Mouse (Mus musculus) neural tube, embryonic 12.5 days (tissue): ENCODE measurements around the gene Gm45521. TPM values are rescaled to one million over a fixed set of nuclear protein-coding genes. Genes with fewer than 3 reads are reported as not detected.

Experiments used
- ATAC-seq: fragments of 200-750 bp; cut with Nextera tagmentation; 2 replicates; pipeline ENCODE4 v1.8.0; 2017; ENCODE audit warnings: low read depth, mild to moderate bottlenecking, moderate TSS enrichment, moderate library complexity; ENCODE audit not compliant: low FRiP score
- H3K27ac ChIP-seq: fragments of 300-500 bp; sonication (generic); 2 replicates; pipeline ENCODE4 v1.5.1; 2016
- H3K27me3 ChIP-seq: fragments of 300-500 bp; sonication (generic); replicated peaks from 2 replicates; pipeline ENCODE4 v1.6.1; 2016; ENCODE audit warnings: mild to moderate bottlenecking
- H3K36me3 ChIP-seq: fragments of 300-500 bp; sonication (generic); 2 replicates; pipeline ENCODE4 v1.6.1; 2016; ENCODE audit warnings: mild to moderate bottlenecking
- H3K4me1 ChIP-seq: fragments of 300-500 bp; sonication (generic); 2 replicates; pipeline ENCODE4 v1.6.1; 2016
- H3K4me2 ChIP-seq: fragments of 300-500 bp; sonication (generic); replicated peaks from 2 replicates; pipeline ENCODE4 v1.6.1; 2016; ENCODE audit warnings: mild to moderate bottlenecking
- H3K4me3 ChIP-seq: fragments of 300-500 bp; sonication (generic); 2 replicates; pipeline ENCODE4 v1.5.1; 2016
- H3K9ac ChIP-seq: fragments of 300-500 bp; sonication (generic); 2 replicates; pipeline ENCODE4 v1.6.1; 2016; ENCODE audit warnings: mild to moderate bottlenecking
- H3K9me3 ChIP-seq: fragments of 300-500 bp; sonication (generic); 2 replicates; pipeline ENCODE4 v1.6.1; 2016; ENCODE audit warnings: mild to moderate bottlenecking
- WGBS: fragments of 180-500 bp; shearing (Covaris S2); methylation state at CpG from one replicate; pipeline ENCODE4 v1.1.7; 2016; 5-methylcytosine and 5-hydroxymethylcytosine counted together
- polyA plus RNA-seq: library from polyadenylated mRNA; unstranded; fragments of >200 nt; fragmentation: Nextera tagmentation; extraction: Ambion mirVana; gene quantifications from 2 replicates; pipeline ENCODE4 v1.2.1, GENCODE M21; 2016

Gm45521 gene
- polyA plus RNA-seq, result not detected in 2 replicates

DNA sequence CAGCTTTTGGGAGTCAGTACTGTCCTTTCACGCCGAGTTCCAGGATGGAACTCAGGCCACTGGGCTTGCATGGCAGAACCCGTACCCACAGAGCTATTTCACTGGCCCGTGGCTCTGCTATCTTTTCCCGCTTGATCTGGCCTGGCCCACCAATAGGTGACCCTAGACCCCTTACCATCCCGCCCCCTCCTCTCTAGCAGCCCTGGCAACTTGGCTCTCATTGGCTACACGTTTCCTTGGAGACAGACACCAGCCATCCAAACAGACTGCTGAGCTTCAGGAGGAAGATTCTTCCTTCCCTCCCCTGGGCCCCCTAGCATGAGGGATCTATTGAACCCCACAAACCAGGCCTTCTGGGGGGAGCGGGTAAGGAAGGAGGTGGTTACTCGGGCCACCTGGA, at the start of gene Gm45521:
Gene Gm45521, plus strand, starts transcription at position 240 of the 400 bp plus-strand sequence.
- no peak for ATAC-seq
- Histone ChIP-seq H3K9me3 (no peaks in the 10 kb centered on the region), H3K27ac (no peak within 1 kb of the TSS), H3K27me3 (no peaks in the 10 kb centered on the region), H3K36me3 (no peaks in the 10 kb centered on the region), H3K4me1 (peaks cover 7% of the 10 kb centered on the region; the same call in 1 of the 2 replicates), H3K4me3 (no peak within 1 kb of the TSS), H3K4me2 (no peak within 1 kb of the TSS), H3K9ac (no peak within 1 kb of the TSS)
- WGBS, result 53% methylated on average over 9 of the region's 9 CpGs

GRCm38 (mm10) chr14:7909472-7909871, 47.6 kb upstream of the Gm45521 start:
- no peak overlapping the region for H3K9ac ChIP-seq
- H3K36me3 ChIP-seq, result peaks cover 54% of the 10 kb centered on the region
- H3K4me2 ChIP-seq, result no peak overlapping the region
- no peaks in the 10 kb centered on the region for H3K9me3 ChIP-seq
- no peaks in the 10 kb centered on the region for H3K4me1 ChIP-seq
- no peak overlapping the region for H3K4me3 ChIP-seq
- H3K27ac ChIP-seq, result no peak overlapping the region
- no peak for ATAC-seq
- H3K27me3 ChIP-seq, result no peaks in the 10 kb centered on the region
- 80% methylated on average over 10 of the region's 10 CpGs for WGBS

GRCm38 (mm10) chr14:7913842-7914241, 43.2 kb upstream of the Gm45521 start:
- H3K9ac ChIP-seq, result no peak overlapping the region
- no peaks in the 10 kb centered on the region for H3K4me1 ChIP-seq
- no peak overlapping the region for H3K4me2 ChIP-seq
- H3K27me3 ChIP-seq, result no peaks in the 10 kb centered on the region
- no peak overlapping the region for H3K27ac ChIP-seq
- no peak for ATAC-seq
- H3K36me3 ChIP-seq, result peaks cover 54% of the 10 kb centered on the region
- 67% methylated on average over 7 of the region's 7 CpGs for WGBS
- no peak overlapping the region for H3K4me3 ChIP-seq
- no peaks in the 10 kb centered on the region for H3K9me3 ChIP-seq

DNA sequence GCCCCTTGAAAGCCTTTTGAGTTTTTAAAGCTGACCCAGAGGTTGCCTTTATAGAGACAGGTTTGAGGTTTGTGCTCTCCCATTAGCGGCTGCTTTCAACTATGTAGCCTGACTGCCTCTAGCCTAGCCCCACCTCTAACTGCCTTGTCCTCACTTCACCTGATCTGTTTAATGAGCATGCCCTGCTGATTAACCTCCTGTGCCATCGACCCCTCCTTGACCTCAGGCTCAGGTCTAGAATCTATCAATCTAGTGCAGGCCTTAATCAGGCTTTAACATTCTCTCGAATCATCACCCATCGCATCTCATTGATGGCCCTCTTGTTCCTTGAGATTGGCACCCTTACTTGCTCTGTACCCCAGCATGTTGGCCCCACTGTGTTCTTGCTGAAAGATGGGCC, 42.6 kb upstream of the Gm45521 start:
- ATAC-seq, result 0 out of 2 replicates have a peak, but pooled peaks have one; percentile 21
- no peak overlapping the region for H3K4me3 ChIP-seq
- 82% methylated on average over 4 of the region's 4 CpGs for WGBS
- no peaks in the 10 kb centered on the region for H3K4me1 ChIP-seq
- no peaks in the 10 kb centered on the region for H3K27me3 ChIP-seq
- peaks cover 60% of the 10 kb centered on the region for H3K36me3 ChIP-seq
- no peak overlapping the region for H3K9ac ChIP-seq
- no peaks in the 10 kb centered on the region for H3K9me3 ChIP-seq
- no peak overlapping the region for H3K27ac ChIP-seq
- no peak overlapping the region for H3K4me2 ChIP-seq

DNA sequence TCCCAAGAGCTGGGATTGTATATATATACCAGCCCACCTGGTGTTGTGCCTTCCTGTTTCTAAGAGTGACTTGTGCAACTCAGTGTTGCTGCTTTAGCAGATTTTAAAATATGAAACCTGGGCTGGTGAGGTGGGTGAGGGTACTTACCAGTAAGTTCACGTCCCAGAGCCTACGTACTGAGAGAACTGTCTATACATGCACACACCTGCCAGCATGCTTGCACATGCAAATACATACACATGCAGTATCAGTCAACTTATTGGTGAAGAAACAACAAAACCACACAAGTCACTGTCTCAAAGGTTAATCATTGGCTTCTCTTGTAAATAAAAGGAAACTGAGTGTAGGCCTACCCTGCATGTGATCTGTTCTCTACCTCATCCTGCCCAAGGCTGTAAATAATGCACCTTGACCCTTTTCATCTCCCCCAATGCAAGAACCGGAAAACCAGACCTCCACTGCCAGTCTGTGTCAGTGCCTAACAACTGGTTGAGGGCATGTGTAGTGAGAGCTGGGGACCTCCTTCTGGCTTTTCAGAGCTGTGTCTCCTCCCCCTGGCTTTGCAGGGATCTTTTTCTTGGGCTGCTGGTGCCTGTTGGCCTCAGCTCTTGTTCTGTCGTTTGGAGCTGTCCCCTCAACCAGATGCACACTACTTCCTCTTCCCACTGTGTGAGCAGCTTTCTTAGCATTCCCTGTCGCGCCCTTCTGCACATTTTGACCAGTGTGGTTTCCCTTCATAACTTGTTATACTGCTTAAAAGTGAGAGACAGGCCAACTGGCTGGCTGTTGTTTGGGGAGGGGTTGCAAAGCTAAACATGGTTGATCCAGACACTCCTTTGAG, 38.7 kb upstream of the Gm45521 start:
- 89% methylated on average over 6 of the region's 6 CpGs for WGBS
- H3K36me3 ChIP-seq, result peaks cover 69% of the 10 kb centered on the region
- no peaks in the 10 kb centered on the region for H3K27me3 ChIP-seq
- no peaks in the 10 kb centered on the region for H3K4me1 ChIP-seq
- no peak overlapping the region for H3K4me2 ChIP-seq
- no peak overlapping the region for H3K27ac ChIP-seq
- ATAC-seq, result no peak
- H3K9ac ChIP-seq, result no peak overlapping the region
- no peaks in the 10 kb centered on the region for H3K9me3 ChIP-seq
- no peak overlapping the region for H3K4me3 ChIP-seq

- H3K4me3 ChIP-seq, result no peak overlapping the region
- no peak overlapping the region for H3K9ac ChIP-seq
- H3K9me3 ChIP-seq, result no peaks in the 10 kb centered on the region
- peaks cover 77% of the 10 kb centered on the region for H3K36me3 ChIP-seq
- WGBS, result 96% methylated on average over 5 of the region's 5 CpGs
- no peak overlapping the region for H3K27ac ChIP-seq
- no peak overlapping the region for H3K4me2 ChIP-seq
- no peak for ATAC-seq
- H3K27me3 ChIP-seq, result no peaks in the 10 kb centered on the region
- no peaks in the 10 kb centered on the region for H3K4me1 ChIP-seq
These were observed 37.8 kb upstream of the Gm45521 start for GRCm38 (mm10) chr14:7919309-7919708.

DNA sequence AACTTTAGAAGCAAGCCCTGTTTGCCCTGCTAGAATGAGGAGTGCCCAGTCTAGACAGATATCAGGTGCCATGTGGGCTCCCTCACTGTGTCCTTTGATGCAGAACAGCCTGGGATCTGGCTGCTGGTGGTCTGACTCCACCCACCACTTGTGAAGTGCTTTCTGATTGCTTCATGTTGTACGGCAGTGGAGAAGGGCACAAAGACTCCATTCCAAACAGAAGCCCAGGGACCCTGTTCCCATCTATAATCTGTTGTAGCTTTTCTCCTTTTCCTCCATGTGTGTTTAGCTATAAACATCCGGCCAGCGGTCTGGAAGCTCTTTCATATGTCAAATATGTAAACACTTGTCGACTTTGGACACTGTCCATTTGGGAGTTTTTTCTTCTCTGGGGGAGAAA, 37.2 kb upstream of the Gm45521 start:
- peaks cover 78% of the 10 kb centered on the region for H3K36me3 ChIP-seq
- H3K9me3 ChIP-seq, result no peaks in the 10 kb centered on the region
- no peak overlapping the region for H3K9ac ChIP-seq
- no peaks in the 10 kb centered on the region for H3K27me3 ChIP-seq
- H3K4me2 ChIP-seq, result no peak overlapping the region
- H3K4me3 ChIP-seq, result no peak overlapping the region
- H3K4me1 ChIP-seq, result no peaks in the 10 kb centered on the region
- no peak for ATAC-seq
- H3K27ac ChIP-seq, result no peak overlapping the region
- WGBS, result 83% methylated on average over 4 of the region's 4 CpGs

GRCm38 (mm10) chr14:7921459-7921858, 35.6 kb upstream of the Gm45521 start:
- Histone ChIP-seq H3K9me3 (no peaks in the 10 kb centered on the region), H3K36me3 (peaks cover 84% of the 10 kb centered on the region), H3K4me1 (no peaks in the 10 kb centered on the region), H3K9ac (no peak overlapping the region), H3K27me3 (no peaks in the 10 kb centered on the region), H3K27ac (no peak overlapping the region), H3K4me2 (no peak overlapping the region), H3K4me3 (no peak overlapping the region)
- 95% methylated on average over 5 of the region's 5 CpGs for WGBS
- ATAC-seq, result no peak

- Histone ChIP-seq H3K4me3 (no peak overlapping the region), H3K4me1 (no peaks in the 10 kb centered on the region), H3K27ac (no peak overlapping the region), H3K9me3 (no peaks in the 10 kb centered on the region), H3K9ac (no peak overlapping the region), H3K36me3 (peaks cover 75% of the 10 kb centered on the region), H3K27me3 (no peaks in the 10 kb centered on the region), H3K4me2 (no peak overlapping the region)
- no peak for ATAC-seq
These were observed 33.5 kb upstream of the Gm45521 start for GRCm38 (mm10) chr14:7923635-7924034.

GRCm38 (mm10) chr14:7928362-7928761, 28.7 kb upstream of the Gm45521 start:
- Histone ChIP-seq H3K4me1 (no peaks in the 10 kb centered on the region), H3K4me2 (no peak overlapping the region), H3K27me3 (no peaks in the 10 kb centered on the region), H3K27ac (no peak overlapping the region), H3K36me3 (peaks cover 86% of the 10 kb centered on the region), H3K9me3 (no peaks in the 10 kb centered on the region), H3K4me3 (no peak overlapping the region), H3K9ac (no peak overlapping the region)
- WGBS, result 70% methylated on average over 1 of the region's 1 CpGs
- no peak for ATAC-seq

DNA sequence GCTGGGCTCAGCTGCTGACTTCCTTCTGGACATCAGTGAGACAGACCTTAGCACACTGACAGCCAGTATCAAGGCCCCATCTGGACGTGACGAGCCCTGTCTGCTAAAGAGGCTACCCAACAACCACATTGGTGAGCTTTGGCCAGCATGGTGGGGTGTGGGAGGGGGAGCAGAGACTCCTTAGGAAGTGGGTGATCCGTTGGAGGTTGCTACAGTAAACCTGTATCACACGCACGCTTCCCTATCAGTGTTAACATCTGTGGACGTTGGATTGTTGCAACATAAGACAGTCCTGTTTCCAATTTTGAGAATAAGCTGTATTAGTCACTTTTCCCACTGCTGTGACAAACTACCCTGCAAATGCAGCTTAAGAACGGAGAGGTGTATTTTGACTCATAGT, 28.1 kb upstream of the Gm45521 start:
- H3K4me1 ChIP-seq, result no peaks in the 10 kb centered on the region
- no peak overlapping the region for H3K4me2 ChIP-seq
- no peaks in the 10 kb centered on the region for H3K9me3 ChIP-seq
- ATAC-seq, result no peak
- H3K27me3 ChIP-seq, result no peaks in the 10 kb centered on the region
- H3K9ac ChIP-seq, result no peak overlapping the region
- H3K4me3 ChIP-seq, result no peak overlapping the region
- WGBS, result 89% methylated on average over 7 of the region's 7 CpGs
- H3K27ac ChIP-seq, result no peak overlapping the region
- H3K36me3 ChIP-seq, result peaks cover 86% of the 10 kb centered on the region

DNA sequence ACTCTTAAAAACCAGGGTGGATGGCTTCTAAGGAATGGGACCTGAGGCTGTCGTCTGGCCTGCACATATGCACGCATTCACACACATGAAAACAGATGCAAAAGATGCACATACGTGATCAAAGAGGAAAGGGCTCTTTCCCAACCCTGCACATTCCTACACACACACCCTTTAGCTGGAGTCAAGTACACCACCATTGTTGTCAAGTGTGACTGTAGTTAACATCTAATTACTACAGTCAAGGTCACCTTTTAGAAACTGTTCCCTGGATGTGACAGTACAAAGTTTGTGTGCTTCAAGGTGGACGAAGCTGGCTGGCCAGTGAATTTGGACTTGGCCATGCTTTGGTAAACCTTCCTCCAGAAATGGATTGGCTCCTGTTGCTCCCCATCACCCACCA, 24.9 kb upstream of the Gm45521 start:
- 97% methylated on average over 4 of the region's 4 CpGs for WGBS
- H3K27ac ChIP-seq, result no peak overlapping the region
- peaks cover 82% of the 10 kb centered on the region for H3K36me3 ChIP-seq
- H3K4me3 ChIP-seq, result no peak overlapping the region
- no peak overlapping the region for H3K9ac ChIP-seq
- no peak for ATAC-seq
- no peaks in the 10 kb centered on the region for H3K27me3 ChIP-seq
- 0 out of 2 replicates have a peak, but pooled peaks cover 4% of the 10 kb centered on the region for H3K4me1 ChIP-seq
- H3K4me2 ChIP-seq, result no peak overlapping the region
- H3K9me3 ChIP-seq, result no peaks in the 10 kb centered on the region

DNA sequence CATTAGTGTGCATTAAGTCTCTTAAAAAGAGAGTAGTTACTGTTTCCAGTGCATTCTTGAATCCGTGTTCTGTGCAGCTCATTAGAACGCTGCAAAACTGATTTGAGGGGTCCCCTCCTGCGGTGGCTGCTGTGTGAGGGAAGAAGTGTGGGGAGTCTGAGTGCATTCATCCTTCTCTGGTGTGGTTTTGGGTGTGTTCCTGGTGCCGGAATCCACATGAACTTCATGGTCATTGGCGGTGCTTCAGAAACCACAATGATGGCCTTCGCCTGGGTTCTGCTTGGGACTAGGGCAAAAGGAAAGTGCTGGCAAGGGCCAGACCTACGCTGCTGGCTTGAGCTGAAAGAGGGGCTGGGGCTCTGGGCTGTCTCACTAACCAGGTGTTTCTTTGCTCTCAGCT, 22.9 kb upstream of the Gm45521 start:
- 94% methylated on average over 7 of the region's 7 CpGs for WGBS
- ATAC-seq, result no peak
- no peak overlapping the region for H3K9ac ChIP-seq
- H3K4me1 ChIP-seq, result 0 out of 2 replicates have a peak, but pooled peaks cover 4% of the 10 kb centered on the region
- H3K4me3 ChIP-seq, result no peak overlapping the region
- no peaks in the 10 kb centered on the region for H3K9me3 ChIP-seq
- H3K27me3 ChIP-seq, result no peaks in the 10 kb centered on the region
- H3K27ac ChIP-seq, result no peak overlapping the region
- peaks cover 75% of the 10 kb centered on the region for H3K36me3 ChIP-seq
- H3K4me2 ChIP-seq, result no peak overlapping the region
